Mouse (Mus musculus) midbrain, embryonic 13.5 days (tissue): ENCODE results near the gene Trappc3l. TPM values are rescaled to one million over a fixed set of nuclear protein-coding genes. Genes with fewer than 3 reads are reported as not detected.
"Not testable (repeated sequence)": the region's sequence is repeated elsewhere in the genome, so short reads cannot be mapped to it uniquely, and the experiment has no call there.

ENCODE experiments used
- ATAC-seq: fragments of 200-750 bp; cut with Nextera tagmentation; 2 replicates; pipeline ENCODE4 v1.8.0; 2017; ENCODE audit warnings: mild to moderate bottlenecking, moderate TSS enrichment, moderate library complexity
- H3K27ac ChIP-seq: fragments of 300-500 bp; sonication (generic); 2 replicates; pipeline ENCODE4 v1.5.1; 2015; ENCODE audit warnings: inconsistent platforms, mild to moderate bottlenecking, moderate library complexity
- H3K27me3 ChIP-seq: fragments of 300-500 bp; sonication (generic); 2 replicates; pipeline ENCODE4 v1.6.1; 2015; ENCODE audit warnings: mild to moderate bottlenecking, inconsistent platforms
- H3K36me3 ChIP-seq: fragments of 300-500 bp; sonication (generic); 2 replicates; pipeline ENCODE4 v1.6.1; 2015; ENCODE audit warnings: mild to moderate bottlenecking, inconsistent platforms
- H3K4me1 ChIP-seq: fragments of 300-500 bp; sonication (generic); replicated peaks from 2 replicates; pipeline ENCODE4 v1.6.1; 2015; ENCODE audit warnings: inconsistent platforms
- H3K4me2 ChIP-seq: fragments of 300-500 bp; sonication (generic); replicated peaks from 2 replicates; pipeline ENCODE4 v1.6.1; 2015; ENCODE audit warnings: moderate library complexity, mild to moderate bottlenecking, inconsistent platforms
- H3K4me3 ChIP-seq: fragments of 300-500 bp; sonication (generic); replicated peaks from 2 replicates; pipeline ENCODE4 v1.5.1; 2015; ENCODE audit warnings: mild to moderate bottlenecking, inconsistent platforms
- H3K9ac ChIP-seq: fragments of 300-500 bp; sonication (generic); replicated peaks from 2 replicates; pipeline ENCODE4 v1.6.1; 2015; ENCODE audit warnings: mild to moderate bottlenecking, inconsistent platforms
- H3K9me3 ChIP-seq: fragments of 300-500 bp; sonication (generic); 2 replicates; pipeline ENCODE4 v1.6.1; 2016; ENCODE audit warnings: mild to moderate bottlenecking, inconsistent platforms
- WGBS: fragments of 180-500 bp; shearing (Covaris S2); methylation state at CpG from one replicate; pipeline ENCODE4 v1.1.7; 2015; 5-methylcytosine and 5-hydroxymethylcytosine counted together
- polyA plus RNA-seq: library from polyadenylated mRNA; unstranded; fragments of >200 nt; fragmentation: Nextera tagmentation; extraction: Ambion mirVana; gene quantifications from 2 replicates; pipeline ENCODE4 v1.2.1, GENCODE M21; 2015

The Trappc3l gene
- polyA plus RNA-seq, result not detected in 2 replicates

- WGBS, result 84% methylated on average over 3 of the region's 3 CpGs
- no peak for ATAC-seq
- Histone ChIP-seq H3K36me3 (no peaks in the 10 kb centered on the region), H3K4me2 (no peak within 1 kb of the TSS), H3K4me1 (no peaks in the 10 kb centered on the region), H3K27ac (no peak within 1 kb of the TSS), H3K4me3 (no peak within 1 kb of the TSS), H3K9ac (no peak within 1 kb of the TSS), H3K27me3 (0 out of 2 replicates have a peak, but pooled peaks cover 4% of the 10 kb centered on the region), H3K9me3 (no peaks in the 10 kb centered on the region)
Measured at GRCm38 (mm10) chr10:34037401-34037800, at the start of gene Trappc3l. Gene Trappc3l, plus strand, starts transcription at chr10:34037597.

DNA sequence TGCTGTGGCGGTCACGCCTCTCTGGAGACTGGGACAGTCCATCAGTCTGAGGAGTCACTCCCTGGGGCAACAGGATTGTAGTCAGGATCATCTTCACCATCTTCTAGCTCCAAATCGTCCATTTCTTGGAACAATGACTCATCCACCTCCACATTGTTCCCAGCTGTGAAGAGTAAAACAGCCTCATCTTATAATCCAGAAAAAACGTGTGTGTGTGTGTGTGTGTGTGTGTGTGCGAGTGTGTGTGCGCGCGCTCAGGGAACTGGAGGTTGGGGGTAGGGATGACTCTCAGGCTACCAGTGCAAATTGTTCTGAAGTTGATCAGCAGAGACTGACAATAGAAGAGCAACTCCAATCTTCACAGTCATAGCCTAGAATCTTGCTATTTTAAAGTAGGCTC, 40.7 kb upstream of the Trappc3l start:
- 95% methylated on average over 6 of the region's 8 CpGs for WGBS
- not testable (repeated sequence) for H3K4me3 ChIP-seq, H3K4me1 ChIP-seq, H3K27ac ChIP-seq, H3K27me3 ChIP-seq, H3K9me3 ChIP-seq, ATAC-seq, H3K9ac ChIP-seq, H3K4me2 ChIP-seq
- peaks cover 88% of the 10 kb centered on the region for H3K36me3 ChIP-seq

GRCm38 (mm10) chr10:33998397-33998796, 39.0 kb upstream of the Trappc3l start:
- Histone ChIP-seq H3K4me1 (no peaks in the 10 kb centered on the region), H3K9me3 (no peaks in the 10 kb centered on the region), H3K27me3 (no peaks in the 10 kb centered on the region), H3K4me3 (no peak overlapping the region), H3K36me3 (peaks cover 85% of the 10 kb centered on the region), H3K27ac (no peak overlapping the region), H3K9ac (no peak overlapping the region), H3K4me2 (no peak overlapping the region)
- ATAC-seq, result no peak

GRCm38 (mm10) chr10:34012581-34012980, 24.8 kb upstream of the Trappc3l start:
- Histone ChIP-seq H3K4me2 (no peak overlapping the region), H3K9me3 (no peaks in the 10 kb centered on the region), H3K9ac (no peak overlapping the region), H3K27me3 (no peaks in the 10 kb centered on the region), H3K4me1 (0 out of 2 replicates have a peak, but pooled peaks cover 9% of the 10 kb centered on the region), H3K36me3 (peaks cover 26% of the 10 kb centered on the region), H3K4me3 (no peak overlapping the region), H3K27ac (no peak overlapping the region)
- 97% methylated on average over 4 of the region's 4 CpGs for WGBS
- ATAC-seq, result no peak

GRCm38 (mm10) chr10:34013241-34013640, 24.2 kb upstream of the Trappc3l start:
- Histone ChIP-seq H3K9ac (no peak overlapping the region), H3K36me3 (peaks cover 19% of the 10 kb centered on the region), H3K4me2 (no peak overlapping the region), H3K4me1 (peaks cover 15% of the 10 kb centered on the region), H3K9me3 (no peaks in the 10 kb centered on the region), H3K27me3 (no peaks in the 10 kb centered on the region), H3K4me3 (no peak overlapping the region), H3K27ac (no peak overlapping the region)
- ATAC-seq, result no peak
- 79% methylated on average over 2 of the region's 2 CpGs for WGBS

- peaks cover 7% of the 10 kb centered on the region; the same call in 1 of the 2 replicates for H3K36me3 ChIP-seq
- peaks cover 24% of the 10 kb centered on the region for H3K4me1 ChIP-seq
- ATAC-seq, result no peak
- H3K27ac ChIP-seq, result peak overlapping the region; percentile 90
- H3K4me3 ChIP-seq, result peak overlapping the region; percentile 83
- H3K9me3 ChIP-seq, result no peaks in the 10 kb centered on the region
- WGBS, result 0% methylated on average over 21 of the region's 21 CpGs
- H3K4me2 ChIP-seq, result peak overlapping the region; percentile 79
- H3K27me3 ChIP-seq, result no peaks in the 10 kb centered on the region
- peak overlapping the region; percentile 94 for H3K9ac ChIP-seq
Measured at GRCm38 (mm10) chr10:34018746-34019301, 18.6 kb upstream of the Trappc3l start.

DNA sequence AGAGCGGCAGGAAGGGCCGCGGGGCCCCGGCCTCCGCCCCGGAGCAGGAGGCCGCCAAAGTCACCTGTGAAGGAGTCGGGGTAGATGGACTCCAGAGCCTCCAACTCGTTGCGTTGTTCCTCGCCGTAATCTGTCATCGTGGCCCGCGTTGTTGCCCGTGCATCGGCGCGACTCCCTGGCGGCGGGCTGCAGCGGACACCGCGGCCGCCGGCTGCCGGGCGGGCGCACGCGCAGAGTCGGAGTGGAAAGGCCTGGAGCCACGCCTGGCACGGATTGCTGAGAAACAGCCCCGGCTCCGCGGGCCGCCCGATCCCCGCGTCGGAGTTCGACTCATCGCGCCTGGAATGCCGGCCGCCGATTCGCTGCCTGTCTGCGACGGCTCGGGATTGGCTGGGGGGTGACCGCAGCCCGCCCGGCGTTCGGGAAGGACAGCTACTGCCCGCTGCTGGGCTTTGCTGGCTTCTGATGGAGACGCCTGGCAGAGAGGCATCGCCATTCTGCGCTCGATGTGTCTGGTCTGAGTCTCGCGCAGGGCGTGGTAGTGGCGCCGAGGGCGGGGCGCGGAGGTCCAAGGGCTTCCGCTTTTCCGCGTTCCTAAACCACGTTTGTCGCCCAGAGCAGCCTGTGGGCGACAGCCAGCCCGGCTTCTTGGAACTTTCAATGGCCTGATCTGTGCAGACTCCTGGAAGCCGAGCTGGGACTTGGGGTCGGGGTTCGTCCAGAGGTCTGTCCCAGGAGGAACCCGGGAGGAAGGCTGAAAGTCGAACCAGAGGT, 17.9 kb upstream of the Trappc3l start, which contains the start of gene Rwdd1:
Rwdd1 (minus strand) TSS at position 323 of the 774 bp plus-strand sequence.
- Histone ChIP-seq H3K4me1 (peaks cover 24% of the 10 kb centered on the region), H3K9ac (peak within 1 kb of the TSS; percentile 94), H3K27me3 (no peaks in the 10 kb centered on the region), H3K4me3 (peak within 1 kb of the TSS; percentile 83), H3K36me3 (peaks cover 7% of the 10 kb centered on the region; the same call in 1 of the 2 replicates), H3K27ac (peak within 1 kb of the TSS; percentile 90), H3K4me2 (peak within 1 kb of the TSS; percentile 79), H3K9me3 (no peaks in the 10 kb centered on the region)
- under 1% methylated on average over 81 of the region's 82 CpGs for WGBS
- ATAC-seq, result peak; percentile 100

DNA sequence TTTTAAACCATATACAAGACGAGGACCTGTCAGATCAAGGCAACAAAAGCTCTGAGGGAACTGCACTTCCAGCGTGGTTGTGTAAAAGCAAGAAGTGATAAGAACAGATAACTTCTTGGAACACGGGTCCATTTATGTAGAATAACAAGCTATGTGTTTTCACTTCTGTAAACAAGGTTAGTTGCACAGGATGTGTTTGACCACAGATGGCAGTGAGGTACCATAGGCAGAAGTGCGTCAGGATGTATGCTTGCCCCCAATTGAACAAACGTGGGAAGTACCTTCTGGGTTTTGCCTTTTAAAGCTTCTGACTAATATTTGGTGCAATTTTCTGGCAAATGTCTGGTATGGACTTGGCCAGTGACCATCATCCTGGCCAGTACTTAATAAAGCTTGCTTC, 7.1 kb upstream of the Trappc3l start:
- no peaks in the 10 kb centered on the region for H3K4me1 ChIP-seq
- ATAC-seq, result no peak
- no peaks in the 10 kb centered on the region for H3K9me3 ChIP-seq
- no peaks in the 10 kb centered on the region for H3K27me3 ChIP-seq
- no peak overlapping the region for H3K9ac ChIP-seq
- H3K4me2 ChIP-seq, result no peak overlapping the region
- H3K27ac ChIP-seq, result no peak overlapping the region
- no peaks in the 10 kb centered on the region for H3K36me3 ChIP-seq
- 80% methylated on average over 5 of the region's 5 CpGs for whole genome bisulfite sequencing
- H3K4me3 ChIP-seq, result no peak overlapping the region

DNA sequence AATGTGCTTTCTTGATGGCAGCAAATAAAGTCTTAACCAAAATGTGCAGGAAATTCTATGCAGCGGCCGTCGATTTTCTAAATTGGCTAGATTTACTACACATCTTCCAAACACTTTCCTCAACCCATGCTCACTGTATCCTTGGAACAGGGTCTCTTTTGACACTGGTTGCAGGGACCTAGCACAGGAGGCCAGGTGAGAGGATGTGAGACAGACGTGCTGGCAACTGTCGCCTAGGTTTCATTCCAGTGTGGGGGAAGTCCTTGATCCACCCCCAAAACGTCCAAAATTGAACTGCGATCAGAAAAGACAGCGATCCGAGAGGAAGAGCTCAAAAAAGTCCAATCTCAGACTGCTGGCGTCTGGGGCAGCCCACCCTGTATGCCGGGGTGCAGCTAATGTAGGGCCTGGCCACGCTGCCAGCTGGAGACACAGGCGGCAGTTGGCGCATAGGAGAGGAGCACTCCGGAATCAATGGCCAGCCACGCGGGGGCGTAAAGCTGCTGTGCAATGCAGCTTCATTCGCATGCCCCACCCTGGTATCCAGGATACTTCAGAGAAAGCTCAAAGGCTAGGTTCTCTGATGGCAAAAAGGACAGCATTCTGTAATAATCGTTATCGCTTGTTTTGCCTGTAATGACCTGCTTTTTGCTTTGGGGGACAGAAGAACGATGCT, 3.6 kb upstream of the Trappc3l start:
- H3K4me3 ChIP-seq, result peak overlapping the region; percentile 13; the same call in 1 of the 2 replicates
- H3K4me1 ChIP-seq, result no peaks in the 10 kb centered on the region
- peak overlapping the region; percentile 48 for H3K4me2 ChIP-seq
- H3K27ac ChIP-seq, result no peak overlapping the region
- 0 out of 2 replicates have a peak, but pooled peaks cover 4% of the 10 kb centered on the region for H3K27me3 ChIP-seq
- ATAC-seq, result peak; percentile 93
- H3K9ac ChIP-seq, result peak overlapping the region; percentile 53; the same call in 1 of the 2 replicates
- no peaks in the 10 kb centered on the region for H3K9me3 ChIP-seq
- 20% methylated on average over 22 of the region's 22 CpGs for WGBS
- no peaks in the 10 kb centered on the region for H3K36me3 ChIP-seq

- H3K4me3 ChIP-seq, result no peak overlapping the region
- no peak overlapping the region for H3K27ac ChIP-seq
- H3K9ac ChIP-seq, result no peak overlapping the region
- no peak overlapping the region for H3K4me2 ChIP-seq
- 0 out of 2 replicates have a peak, but pooled peaks have one; percentile 54 for ATAC-seq
- 18% methylated on average over 5 of the region's 5 CpGs for WGBS
- 0 out of 2 replicates have a peak, but pooled peaks cover 4% of the 10 kb centered on the region for H3K27me3 ChIP-seq
- no peaks in the 10 kb centered on the region for H3K36me3 ChIP-seq
- H3K4me1 ChIP-seq, result no peaks in the 10 kb centered on the region
- no peaks in the 10 kb centered on the region for H3K9me3 ChIP-seq
Measured at GRCm38 (mm10) chr10:34036587-34036986, 810 bp upstream of the Trappc3l start.

DNA sequence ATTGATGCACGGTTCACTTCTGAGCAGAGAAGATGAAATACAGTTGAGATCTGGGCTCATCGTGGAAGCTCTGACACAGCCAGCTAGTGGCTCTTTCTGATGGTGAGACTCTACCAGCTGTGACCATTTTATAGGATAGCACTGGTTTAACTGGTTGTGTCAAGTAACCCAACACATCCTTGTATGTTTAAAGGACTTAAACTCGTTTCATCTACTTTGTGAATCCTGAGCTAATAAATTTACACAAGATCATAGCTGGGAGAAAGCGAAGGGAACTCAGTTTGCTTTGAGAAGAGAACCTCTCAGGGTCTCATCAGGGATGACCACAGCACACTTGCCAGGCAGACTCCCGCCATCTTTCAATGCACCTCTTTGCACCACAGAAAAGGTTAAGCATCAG, 6.8 kb downstream of the Trappc3l start, which contains the start of gene Calhm4:
Calhm4 (minus strand) TSS at position 101 of the 400 bp plus-strand sequence.
- no peak for ATAC-seq
- Histone ChIP-seq H3K4me2 (no peak within 1 kb of the TSS), H3K4me1 (no peaks in the 10 kb centered on the region), H3K4me3 (no peak within 1 kb of the TSS), H3K9me3 (no peaks in the 10 kb centered on the region), H3K36me3 (no peaks in the 10 kb centered on the region), H3K27me3 (no peaks in the 10 kb centered on the region), H3K27ac (no peak within 1 kb of the TSS), H3K9ac (no peak within 1 kb of the TSS)
- 89% methylated on average over 5 of the region's 5 CpGs for WGBS

DNA sequence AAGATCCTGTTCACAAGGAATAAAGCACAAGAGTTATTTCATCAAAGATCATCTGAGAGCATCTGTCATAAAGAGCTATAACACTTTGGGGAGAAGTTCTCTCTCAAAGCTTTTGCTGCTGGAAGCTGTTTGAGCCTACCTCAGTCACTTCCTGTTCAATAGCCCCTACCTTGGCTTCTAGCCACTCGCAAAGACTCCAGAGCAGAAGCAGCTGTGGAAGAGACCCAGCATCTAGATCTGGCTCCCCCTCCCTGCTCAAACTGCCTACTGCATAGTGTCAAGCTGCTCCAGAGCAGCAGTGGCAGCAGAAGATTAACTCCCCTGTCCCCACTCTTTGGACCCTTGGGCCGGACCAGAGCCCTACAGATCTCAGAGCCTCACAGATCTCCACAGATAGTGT, 16.6 kb downstream of the Trappc3l start:
- Histone ChIP-seq H3K4me1 (no peaks in the 10 kb centered on the region), H3K4me3 (no peak overlapping the region), H3K36me3 (no peaks in the 10 kb centered on the region), H3K9ac (no peak overlapping the region), H3K27me3 (no peaks in the 10 kb centered on the region), H3K27ac (no peak overlapping the region), H3K4me2 (no peak overlapping the region), H3K9me3 (no peaks in the 10 kb centered on the region)
- no peak for ATAC-seq
- WGBS, result 81% methylated on average over 2 of the region's 2 CpGs
